Mouse (Mus musculus) B cell, adult 2 months (primary cell): ENCODE results near the gene Vwa3a.

Experiments
- DNase-seq, 2 experiments: peaks; one replicate each; pipeline ENCODE4 v3.0.0; 2022

The Vwa3a gene

GRCm38 (mm10) chr7:120748478-120748877, 9.4 kb downstream of the Vwa3a start:
- no peak for DNase-seq

DNA sequence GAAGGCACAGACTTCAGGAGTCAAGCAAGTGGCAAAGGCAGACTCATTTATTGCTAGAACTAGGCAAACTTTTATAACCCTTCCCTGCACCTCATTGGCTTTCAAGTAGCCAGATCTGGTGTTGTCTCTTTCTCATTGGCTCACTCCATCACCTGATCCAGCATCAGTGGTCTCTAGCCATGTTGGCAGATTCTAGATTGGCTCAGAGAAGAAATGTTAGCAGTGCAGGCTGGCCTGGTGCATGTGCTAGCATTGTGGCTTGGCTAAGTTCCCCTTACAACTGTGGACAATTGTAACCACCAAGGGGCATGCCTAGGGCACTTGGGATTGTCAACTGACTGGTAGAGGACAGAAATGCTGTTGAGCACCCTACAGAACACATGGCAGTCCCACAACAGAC, 12.2 kb downstream of the Vwa3a start:
- no peak for DNase-seq

GRCm38 (mm10) chr7:120751906-120752305, 12.8 kb downstream of the Vwa3a start:
- DNase-seq = no peak

GRCm38 (mm10) chr7:120754671-120755070, 15.6 kb downstream of the Vwa3a start:
- DNase-seq = peak; percentile 81 to 85

DNA sequence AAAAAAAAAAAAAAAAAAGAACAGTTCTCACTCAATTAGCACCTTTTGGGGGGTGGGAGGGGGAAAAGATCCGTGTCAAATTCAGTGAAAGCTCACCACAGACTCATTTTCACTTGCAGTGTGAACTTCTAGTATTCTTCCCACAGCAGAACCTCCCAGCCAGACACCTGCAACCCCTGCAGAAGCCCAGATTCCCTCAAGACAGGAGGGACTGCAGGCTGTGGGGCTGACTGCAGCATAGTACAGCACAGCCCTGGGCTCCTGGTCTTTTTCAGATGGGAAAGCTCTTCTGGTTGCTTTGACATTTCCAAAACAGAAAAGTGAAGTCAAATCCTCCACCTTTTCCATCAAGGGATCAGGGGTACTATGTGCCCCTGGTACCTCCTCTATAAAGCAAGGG, 28.3 kb downstream of the Vwa3a start:
- DNase-seq = no peak

DNA sequence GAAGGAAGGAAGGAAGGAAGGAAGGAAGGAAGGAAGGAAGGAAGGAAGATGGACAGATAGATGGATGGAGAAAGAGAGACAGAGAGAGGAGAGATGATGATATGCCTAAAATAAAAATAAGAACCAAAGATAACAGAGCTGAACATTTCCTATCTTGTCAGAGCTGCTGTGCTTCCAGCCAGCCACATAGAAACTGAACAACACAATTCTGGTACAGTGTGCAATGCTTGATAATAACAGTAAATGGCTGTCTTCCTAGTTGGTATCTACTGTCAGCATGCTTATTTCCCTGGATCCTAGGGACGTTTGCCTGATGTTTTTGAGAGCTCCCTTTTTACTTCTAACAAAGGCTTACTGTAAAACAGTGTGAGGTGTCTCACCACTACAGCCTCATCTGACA, 32.3 kb downstream of the Vwa3a start:
- DNase-seq = no peak

- no peak for DNase-seq
Observed at GRCm38 (mm10) chr7:120778012-120778411, 38.9 kb downstream of the Vwa3a start.

DNA sequence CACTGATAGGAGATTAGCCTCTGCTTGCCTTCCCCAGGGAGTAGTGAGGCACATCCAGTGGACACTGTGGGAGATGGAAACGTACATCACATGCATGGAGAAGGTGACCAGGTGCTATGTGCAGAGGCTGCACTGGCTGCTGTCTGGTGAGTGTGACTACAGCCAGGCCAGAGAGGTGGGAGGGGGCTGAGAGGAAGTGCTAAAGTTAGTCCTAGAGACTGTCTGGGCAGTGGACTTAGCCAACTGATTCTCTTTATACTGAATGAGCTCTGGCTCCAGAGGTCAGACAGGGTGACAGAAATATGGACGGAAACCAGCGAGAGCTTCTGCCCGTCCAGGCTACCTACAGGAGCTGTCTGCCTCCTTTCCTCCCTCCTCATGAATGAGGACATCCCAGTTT, 56.4 kb downstream of the Vwa3a start:
- no peak for DNase-seq

GRCm38 (mm10) chr7:120796369-120796768, 57.3 kb downstream of the Vwa3a start:
- no peak for DNase-seq

GRCm38 (mm10) chr7:120803268-120803667, 64.2 kb downstream of the Vwa3a start:
- no peak for DNase-seq

DNA sequence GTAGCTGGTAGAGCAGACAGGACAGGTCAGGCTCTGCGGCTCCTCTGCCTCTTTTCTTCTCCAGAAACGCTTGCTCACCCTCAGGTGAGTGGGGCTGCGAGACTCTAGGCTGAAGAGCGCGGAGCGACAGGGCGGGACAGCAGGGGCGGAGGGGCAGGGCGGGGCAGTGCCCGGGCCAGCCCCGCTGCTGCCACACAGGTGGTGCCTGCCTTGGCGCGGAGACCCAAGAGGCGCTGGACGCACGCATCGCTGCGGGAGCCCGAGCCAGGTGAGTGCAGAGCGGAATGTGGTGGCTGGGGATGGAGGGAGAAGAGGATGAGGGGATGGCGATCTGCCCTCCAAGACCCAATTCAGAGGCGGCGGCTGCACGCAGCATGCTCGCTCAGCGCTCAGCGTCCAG, 70.6 kb downstream of the Vwa3a start:
- no peak for DNase-seq

DNA sequence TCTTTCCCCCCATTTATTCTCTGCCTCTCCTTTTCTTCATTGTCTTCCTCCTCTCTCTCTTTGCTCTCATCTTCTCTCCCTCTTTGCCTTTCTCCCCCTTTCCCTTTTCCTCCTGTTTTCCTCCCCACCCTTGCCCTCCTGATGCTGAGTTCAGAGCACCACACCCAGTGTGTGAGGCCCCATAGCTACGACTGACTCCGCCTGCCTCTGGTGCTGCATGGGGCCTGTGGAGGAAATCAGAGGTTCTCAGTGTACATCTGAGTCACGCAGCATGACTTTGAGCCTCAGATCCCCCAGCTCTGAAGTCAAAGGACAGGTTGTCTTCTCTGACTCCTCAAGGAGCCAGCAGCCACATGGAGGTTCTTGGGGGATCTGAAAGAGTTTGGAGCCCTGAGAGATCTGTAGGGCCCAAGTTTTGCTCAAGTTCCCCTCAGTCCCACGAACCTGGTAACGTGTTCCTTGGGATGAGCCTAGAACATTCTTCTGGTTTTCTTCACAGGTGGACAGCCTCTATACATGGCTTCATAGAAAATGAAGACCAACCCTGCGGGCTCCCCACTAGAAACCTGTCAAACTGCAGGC, 72.8 kb downstream of the Vwa3a start, which contains the start of gene Gm5737:
TSS of gene Gm5737 (plus strand) at position 532 of the 582 bp plus-strand sequence.
- no peak for DNase-seq

DNA sequence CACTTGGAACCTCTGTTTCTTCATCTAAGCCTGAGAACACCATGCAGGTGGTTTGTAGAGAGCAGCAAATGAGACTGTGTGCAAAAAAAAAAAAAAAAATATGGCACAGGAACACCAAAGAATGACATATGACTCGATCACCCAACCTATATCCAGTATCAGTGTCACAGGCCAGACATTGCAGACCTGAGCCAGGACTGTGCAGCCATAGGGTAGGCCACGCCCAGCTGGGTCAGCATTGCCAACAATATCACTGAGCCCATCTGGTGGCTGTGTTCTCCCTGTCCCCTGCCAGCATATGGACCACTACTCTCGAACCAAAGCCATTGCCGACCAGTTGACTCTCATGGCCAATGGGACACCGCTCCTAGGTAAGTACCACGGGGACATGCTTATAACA, 78.4 kb downstream of the Vwa3a start:
- DNase-seq = no peak

DNA sequence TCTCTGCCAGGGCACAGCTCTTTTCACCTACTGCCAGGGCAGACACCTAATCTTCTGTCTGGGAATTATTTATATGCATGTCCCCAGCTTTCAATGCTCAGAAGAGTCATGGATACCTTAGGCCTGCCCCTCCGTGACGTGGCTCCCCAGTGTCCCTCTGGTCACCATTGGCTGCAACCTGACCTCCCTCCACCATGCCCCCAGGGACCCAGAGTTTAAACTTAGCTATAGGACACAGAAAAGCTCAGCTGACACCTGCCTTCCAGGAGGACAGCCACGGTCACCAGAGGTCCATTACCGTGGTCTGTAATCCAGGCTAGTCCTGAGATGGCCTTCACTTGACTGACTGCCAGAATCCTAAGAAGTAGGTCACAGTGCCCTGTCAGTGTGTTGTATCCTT, 80.3 kb downstream of the Vwa3a start:
- DNase-seq = no peak

GRCm38 (mm10) chr7:120823248-120823647, 84.1 kb downstream of the Vwa3a start:
- peak; percentile 73 to 75 for DNase-seq

DNA sequence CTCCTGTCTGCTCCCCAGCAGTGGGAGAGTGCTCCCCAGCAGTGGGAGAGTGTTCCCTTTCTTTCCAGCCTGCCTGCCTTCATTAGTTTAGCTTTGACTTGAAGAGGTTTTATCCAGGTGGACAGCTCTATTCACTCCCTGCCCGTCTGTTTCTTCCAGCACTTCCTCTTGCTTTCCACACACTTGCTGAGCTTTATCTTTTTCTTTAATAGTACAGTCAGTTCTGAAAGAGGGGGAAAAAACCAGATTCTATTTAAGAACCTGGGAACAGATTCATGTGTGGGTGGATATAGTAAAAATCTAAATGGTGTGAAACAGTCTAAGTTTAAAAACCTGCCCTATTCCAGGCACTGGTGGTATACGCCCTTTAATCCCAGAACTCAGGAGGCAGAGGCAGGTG, 86.0 kb downstream of the Vwa3a start:
- DNase-seq = no peak

GRCm38 (mm10) chr7:120826408-120826807, 87.3 kb downstream of the Vwa3a start:
- DNase-seq = peak; percentile 38 to 41

DNA sequence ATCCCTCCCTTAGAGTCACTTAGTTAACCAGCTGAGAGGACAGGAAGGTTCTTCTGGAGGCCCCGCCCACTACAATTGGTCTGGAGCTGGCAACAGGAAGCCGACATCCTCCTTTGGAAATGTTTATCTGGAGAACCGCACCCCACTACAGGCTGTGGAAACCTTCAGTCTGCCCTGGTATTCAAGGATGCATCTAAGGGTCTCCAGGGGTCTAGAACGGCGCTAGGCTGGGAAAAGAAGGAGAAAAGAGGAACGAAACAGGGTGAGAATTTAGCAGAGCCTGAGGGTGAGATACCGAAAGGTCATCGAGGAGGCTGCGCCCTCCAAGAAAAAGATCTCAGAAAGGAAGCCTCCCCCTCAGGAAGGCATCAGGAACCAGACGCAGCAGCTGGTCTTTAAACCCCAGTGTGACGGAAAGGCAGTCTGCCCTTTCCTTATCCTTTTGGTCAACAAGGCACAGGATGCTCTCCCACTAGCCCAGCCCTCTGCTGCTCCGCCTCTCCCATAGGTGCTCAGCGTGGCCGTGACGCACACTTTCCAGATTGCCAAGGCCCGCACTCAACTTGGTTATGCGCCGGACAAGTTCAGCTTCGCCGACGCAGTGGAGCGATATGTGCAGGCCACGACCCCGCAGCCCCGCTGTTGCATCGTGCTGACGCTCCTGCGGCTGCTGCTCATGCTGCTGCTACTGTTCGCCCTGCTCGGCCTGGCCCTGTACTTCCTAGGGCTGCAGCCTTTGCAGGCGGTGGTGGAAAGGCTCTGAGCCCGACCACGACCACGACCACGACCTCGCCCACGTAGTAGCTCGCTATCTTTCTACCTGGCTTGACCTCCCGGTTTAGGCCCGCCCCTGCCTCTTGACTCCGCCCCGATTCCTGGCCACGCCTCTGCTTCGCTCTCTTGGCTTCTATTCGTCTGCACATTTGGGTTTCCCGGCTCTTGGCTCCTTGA, 91.6 kb downstream of the Vwa3a start:
- DNase-seq = peak; percentile 73 to 76

GRCm38 (mm10) chr7:120834426-120834825, 95.3 kb downstream of the Vwa3a start:
- peak in 1 of 2 experiments; percentile 42 for DNase-seq

DNA sequence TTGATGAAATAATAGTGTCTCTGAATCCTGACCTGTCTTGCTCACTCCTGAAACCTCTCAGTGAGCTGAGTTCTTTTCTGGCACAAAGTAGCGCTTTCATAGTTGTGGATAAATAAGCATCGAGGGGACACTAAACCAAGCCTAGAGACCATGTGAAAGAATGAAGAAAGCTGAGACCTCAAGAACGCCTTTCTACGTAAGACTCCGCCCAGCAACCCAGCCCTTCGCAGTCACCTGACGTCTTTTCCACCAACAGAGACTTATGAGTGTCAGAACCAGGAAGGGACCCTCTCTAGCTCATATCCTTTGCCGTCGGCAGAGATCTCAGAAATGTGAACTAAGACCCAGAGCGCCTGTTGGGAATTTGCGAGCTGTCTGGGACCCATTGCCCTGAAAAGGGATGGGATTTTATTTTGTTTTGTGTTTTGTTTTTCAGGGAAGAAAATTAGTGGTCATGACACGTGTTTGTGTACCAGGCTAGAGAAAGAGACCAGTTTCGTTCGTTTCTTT, 95.8 kb downstream of the Vwa3a start:
- peak; percentile 80 to 81 for DNase-seq

DNA sequence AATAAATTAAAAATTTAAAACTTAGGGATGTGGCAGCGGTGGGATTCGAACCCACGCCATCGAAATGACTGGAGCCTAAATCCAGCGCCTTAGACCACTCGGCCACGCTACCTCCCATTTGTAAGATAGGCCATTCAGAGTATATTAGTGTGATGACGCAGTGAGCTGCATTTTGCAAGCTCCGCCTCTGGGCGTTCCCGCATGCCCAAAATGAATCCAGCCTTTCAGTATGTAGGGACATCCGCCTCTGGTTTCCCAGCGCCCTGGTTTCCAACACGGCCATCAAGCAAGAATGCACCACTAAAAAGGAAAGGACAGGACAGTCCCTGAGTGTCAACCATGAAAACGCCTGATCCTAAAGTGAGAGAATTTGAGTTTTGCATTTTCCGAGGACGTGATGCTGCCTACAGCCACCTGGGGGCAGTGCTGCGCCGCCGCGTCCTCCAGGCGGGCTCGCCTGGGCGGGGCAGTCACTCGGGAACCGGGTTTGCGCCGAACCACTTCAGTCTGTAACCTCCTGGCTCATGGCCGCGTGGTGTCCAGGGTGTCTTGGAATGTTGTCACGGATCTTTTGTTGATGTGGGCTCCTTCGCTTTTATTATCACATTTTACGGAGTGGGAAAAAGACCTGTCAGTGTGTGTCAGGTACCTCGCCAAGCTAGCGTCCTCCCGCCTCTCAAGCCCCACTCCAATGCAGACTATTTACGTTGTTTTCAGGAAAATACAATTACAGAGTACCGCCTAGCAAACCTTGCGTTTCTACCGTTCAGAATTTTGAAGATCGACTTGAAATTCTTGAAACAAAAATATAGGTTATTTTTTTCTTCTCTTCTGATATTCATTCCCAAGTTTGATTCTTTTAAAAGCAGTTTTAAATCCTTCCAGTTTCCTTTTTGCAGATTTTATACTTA, 96.6 kb downstream of the Vwa3a start:
- DNase-seq = peak; percentile 97

GRCm38 (mm10) chr7:120836361-120836760, 97.2 kb downstream of the Vwa3a start:
- DNase-seq = peak; percentile 43 to 53
